19 mouse cellular contexts compared by ENCODE assay signal in genomic region chr8:114164444-114165096, GRCm38 (mm10). TPM values are rescaled to one million over a fixed set of nuclear protein-coding genes. Genes with fewer than 3 reads are reported as not detected.
"Had no signal": no experiment of that assay in that cellular context is flagged by ENCODE, and none has a peak within 500 bp of the region (broad histone marks: within the 10 kb centered on the region; RNA-seq: fewer than 3 reads in every experiment).

No protein-coding gene starts in this region.

- H3K4me3 ChIP-seq: layer of hippocampus, adult 2 months; limb, embryonic 15.5 days; liver, embryonic 12.5 days; midbrain, embryonic 13.5 days; myocyte; neural tube, embryonic 12.5 days; stomach, embryonic 15.5 days had no signal

- H3K9me3 ChIP-seq: limb, embryonic 15.5 days; liver, embryonic 12.5 days; midbrain, embryonic 13.5 days; neural tube, embryonic 12.5 days; stomach, embryonic 15.5 days had no signal

- H3K9ac ChIP-seq: limb, embryonic 15.5 days; liver, embryonic 12.5 days; lung, embryonic 14.5 days; midbrain, embryonic 13.5 days; neural tube, embryonic 12.5 days; stomach, embryonic 15.5 days had no signal

- H3K36me3 ChIP-seq: limb, embryonic 15.5 days; liver, embryonic 12.5 days; midbrain, embryonic 13.5 days; neural tube, embryonic 12.5 days; stomach, embryonic 15.5 days had no signal

- H3K27ac ChIP-seq: kidney, postnatal 0 days; layer of hippocampus, adult 2 months; limb, embryonic 15.5 days; liver, embryonic 12.5 days; midbrain, embryonic 13.5 days; neural tube, embryonic 12.5 days; stomach, embryonic 15.5 days had no signal

- DNase-seq: kidney, adult 11 months; kidney, adult 9 months; kidney, postnatal 4 days; lung, embryonic 14.5 days; lung, postnatal 10 days; lung, postnatal 4 days; right cerebral cortex, postnatal 14 days; thymus, postnatal 4 days had no signal

- H3K4me2 ChIP-seq: limb, embryonic 15.5 days; liver, embryonic 12.5 days; lung, embryonic 14.5 days; midbrain, embryonic 13.5 days; neural tube, embryonic 12.5 days; stomach, embryonic 15.5 days had no signal

- ATAC-seq: liver, embryonic 12.5 days; midbrain, embryonic 13.5 days had no signal

- H3K27me3 ChIP-seq: limb, embryonic 15.5 days; liver, embryonic 12.5 days; midbrain, embryonic 13.5 days; neural tube, embryonic 12.5 days; stomach, embryonic 15.5 days had no signal

- H3K4me1 ChIP-seq: limb, embryonic 15.5 days; liver, embryonic 12.5 days; neural tube, embryonic 12.5 days; stomach, embryonic 15.5 days had no signal

RNA-seq across cellular contexts. Expression of gene Nudt7, which starts 31.2 kb away (rescaled TPM):
- polyA plus RNA-seq: myocyte had no signal

RNA-seq across cellular contexts. Expression of gene Vat1l, which starts 40.8 kb away (rescaled TPM):
- total RNA-seq: megakaryocyte-erythroid progenitor cell, adult 5-6 weeks; neutrophil, adult 5-6 weeks had no signal
- polyA plus RNA-seq: spleen, adult 2 months had no signal
